Mouse (Mus musculus) fat pad, adult 2 months (tissue): ENCODE data around the gene Rpl13a.
"Not testable (repeated sequence)": the region's sequence is repeated elsewhere in the genome, so short reads cannot be mapped to it uniquely, and the experiment has no call there.

Experiments used
- DNase-seq: peaks from one replicate; pipeline ENCODE4 v3.0.0-alpha.2; 2011; ENCODE audit warnings: low read depth, low spot score; ENCODE audit errors: extremely low read depth

Rpl13a gene

GRCm38 (mm10) chr7:45119780-45120709 is 8.5 kb downstream of the Rpl13a start:
- no peak for DNase-seq

GRCm38 (mm10) chr7:45118336-45118735 is 10.2 kb downstream of the Rpl13a start:
- DNase-seq: no peak

GRCm38 (mm10) chr7:45117566-45117965 is 11.0 kb downstream of the Rpl13a start:
- DNase-seq: no peak

- DNase-seq: no peak
Measured at GRCm38 (mm10) chr7:45113476-45113875, 15.1 kb downstream of the Rpl13a start.

- DNase-seq: no peak
Measured at GRCm38 (mm10) chr7:45112529-45112928, 16.0 kb downstream of the Rpl13a start.

GRCm38 (mm10) chr7:45111940-45112339 is 16.6 kb downstream of the Rpl13a start:
- DNase-seq: no peak

- DNase-seq: not testable (repeated sequence)
Measured at GRCm38 (mm10) chr7:45110089-45110488, 18.5 kb downstream of the Rpl13a start.

GRCm38 (mm10) chr7:45107052-45107645 is 21.4 kb downstream of the Rpl13a start:
- DNase-seq: no peak

GRCm38 (mm10) chr7:45106441-45106840 is 22.1 kb downstream of the Rpl13a start:
- no peak for DNase-seq

- DNase-seq: no peak
Measured at GRCm38 (mm10) chr7:45105491-45105890, 23.1 kb downstream of the Rpl13a start.

- no peak for DNase-seq
Measured at GRCm38 (mm10) chr7:45104941-45105340, 23.6 kb downstream of the Rpl13a start.

GRCm38 (mm10) chr7:45103652-45104180 is 24.8 kb downstream of the Rpl13a start, which contains the start of gene Fcgrt:
Gene Fcgrt, minus strand, starts transcription at chr7:45103851.
- DNase-seq: peak; percentile 94

GRCm38 (mm10) chr7:45102940-45103585 is 25.5 kb downstream of the Rpl13a start:
- no peak for DNase-seq

- DNase-seq: no peak
Measured at GRCm38 (mm10) chr7:45102441-45102840, 26.1 kb downstream of the Rpl13a start.

- DNase-seq: no peak
Measured at GRCm38 (mm10) chr7:45100046-45100445, 28.5 kb downstream of the Rpl13a start.

- DNase-seq: no peak
Measured at GRCm38 (mm10) chr7:45098541-45099240, 29.9 kb downstream of the Rpl13a start.

GRCm38 (mm10) chr7:45097479-45097878 is 31.1 kb downstream of the Rpl13a start:
- no peak for DNase-seq

GRCm38 (mm10) chr7:45095965-45096364 is 32.6 kb downstream of the Rpl13a start:
- not testable (repeated sequence) for DNase-seq

- DNase-seq: no peak
Measured at GRCm38 (mm10) chr7:45095367-45095766, 33.2 kb downstream of the Rpl13a start.

GRCm38 (mm10) chr7:45094121-45094520 is 34.4 kb downstream of the Rpl13a start:
- DNase-seq: no peak

- no peak for DNase-seq
Measured at GRCm38 (mm10) chr7:45093516-45093905, 35.0 kb downstream of the Rpl13a start.
